Comparison of ENCODE assay signal across 9 mouse cellular contexts in genomic region chr2:132944711-132945325, GRCm38 (mm10). TPM values are rescaled to one million over a fixed set of nuclear protein-coding genes. Genes with fewer than 3 reads are reported as not detected.
A peak's percentile ranks its signal among the peaks of the same experiment; 100 is the strongest.
DNase-seq lines count a peak whose midpoint lies in the region; ATAC-seq and TF ChIP-seq lines count a peak whose summit lies in the region.
"Had no signal": no experiment of that assay in that cellular context is flagged by ENCODE, and none has a peak within 500 bp of the region (broad histone marks: within the 10 kb centered on the region; RNA-seq: fewer than 3 reads in every experiment).

No protein-coding gene starts in this region.

- H3K36me3 ChIP-seq in lung, postnatal 0 days (ENCODE audit: insufficient read depth, low read length), result no peaks in the 10 kb centered on the region
- no peaks in the 10 kb centered on the region for H3K36me3 ChIP-seq in forebrain, embryonic 13.5 days (ENCODE audit: poor library complexity, severe bottlenecking)
- H3K36me3 ChIP-seq in limb, embryonic 13.5 days, result no peaks in the 10 kb centered on the region
- H3K36me3 ChIP-seq in small intestine, adult 2 months (ENCODE audit: control insufficient read depth, insufficient read depth, low read length), result peaks cover 3% of the 10 kb centered on the region; the same call in 1 of the 2 replicates

- H3K27me3 ChIP-seq in lung, postnatal 0 days (replicated peaks; ENCODE audit: insufficient read depth, low read length), result peaks cover 20% of the 10 kb centered on the region
- peaks cover 52% of the 10 kb centered on the region for H3K27me3 ChIP-seq in forebrain, embryonic 13.5 days
- peaks cover 53% of the 10 kb centered on the region for H3K27me3 ChIP-seq in limb, embryonic 13.5 days
- no peaks in the 10 kb centered on the region for H3K27me3 ChIP-seq in small intestine, adult 2 months (ENCODE audit: control insufficient read depth, insufficient read depth, low read length)

- TF ChIP-seq POLR2A in lung, adult 2 months (IDR thresholded peaks at IDR 0.05; ENCODE audit: borderline replicate concordance, extremely low read depth, low read depth, low read length), result no peak
- TF ChIP-seq POLR2A in small intestine, adult 2 months (IDR thresholded peaks at IDR 0.05; ENCODE audit: low read depth, low read length), result no peak

- peak overlapping the region; percentile 58 for H3K4me2 ChIP-seq in lung, postnatal 0 days (replicated peaks; ENCODE audit: low read depth, low read length)
- peak overlapping the region; percentile 71 for H3K4me2 ChIP-seq in forebrain, embryonic 13.5 days
- H3K4me2 ChIP-seq in limb, embryonic 13.5 days (replicated peaks), result peak overlapping the region; percentile 69

- no peak for TF ChIP-seq CTCF in lung, postnatal 0 days (IDR thresholded peaks at IDR 0.05)
- TF ChIP-seq CTCF in lung, adult 2 months (IDR thresholded peaks at IDR 0.05; ENCODE audit: insufficient read depth, low read length), result no peak
- TF ChIP-seq CTCF in small intestine, adult 2 months (IDR thresholded peaks at IDR 0.05; ENCODE audit: extremely low read depth, insufficient read length, insufficient replicate concordance, low read depth, low read length), result no peak

- H3K4me1 ChIP-seq in lung, postnatal 0 days (ENCODE audit: insufficient read depth, low read depth, low read length), result no peaks in the 10 kb centered on the region
- H3K4me1 ChIP-seq in lung, adult 2 months (ENCODE audit: control insufficient read depth, insufficient read depth, low read length), result no peaks in the 10 kb centered on the region
- peaks cover 13% of the 10 kb centered on the region for H3K4me1 ChIP-seq in forebrain, embryonic 13.5 days
- peaks cover 14% of the 10 kb centered on the region for H3K4me1 ChIP-seq in limb, embryonic 13.5 days
- H3K4me1 ChIP-seq in small intestine, adult 2 months (ENCODE audit: control insufficient read depth, insufficient read depth, insufficient read length, low read length), result peaks cover 13% of the 10 kb centered on the region; the same call in 1 of the 2 replicates

- TF ChIP-seq EP300 in lung, postnatal 0 days (IDR thresholded peaks at IDR 0.05), result no peak

- H3K4me3 ChIP-seq in lung, postnatal 0 days (ENCODE audit: low read depth, low read length), result peak overlapping the region; percentile 28
- no peak overlapping the region for H3K4me3 ChIP-seq in lung, adult 2 months (replicated peaks; ENCODE audit: extremely low read depth, low read depth, low read length)
- H3K4me3 ChIP-seq in forebrain, embryonic 13.5 days, result peak overlapping the region; percentile 40
- peak overlapping the region; percentile 46 for H3K4me3 ChIP-seq in limb, embryonic 13.5 days
- H3K4me3 ChIP-seq in small intestine, adult 2 months (ENCODE audit: low read depth, low read length), result peak overlapping the region; percentile 78

- 8% methylated on average over 24 of the region's 24 CpGs for WGBS in lung, postnatal 0 days
- WGBS in lung, adult 2 months, result 5% methylated on average over 24 of the region's 24 CpGs
- WGBS in forebrain, embryonic 13.5 days, result 5% methylated on average over 24 of the region's 24 CpGs
- 7% methylated on average over 24 of the region's 24 CpGs for WGBS in limb, embryonic 13.5 days
- 3% methylated on average over 24 of the region's 24 CpGs for WGBS in small intestine, adult 2 months

- H3K9me3 ChIP-seq in lung, postnatal 0 days (ENCODE audit: low read length), result no peaks in the 10 kb centered on the region
- H3K9me3 ChIP-seq in forebrain, embryonic 13.5 days (replicated peaks), result no peaks in the 10 kb centered on the region
- H3K9me3 ChIP-seq in limb, embryonic 13.5 days, result no peaks in the 10 kb centered on the region

- no peak for ATAC-seq in lung, postnatal 0 days
- ATAC-seq in forebrain, embryonic 13.5 days, result no peak
- ATAC-seq in limb, embryonic 13.5 days (ENCODE audit: low FRiP score, low read depth), result no peak

- DNase-seq in lung, postnatal 0 days (ENCODE audit: low spot score), result no peak
- no peak for DNase-seq in lung, adult 2 months
- no peak for DNase-seq in Muller cell, postnatal 12 days (ENCODE audit: inconsistent ontology term)
- no peak for DNase-seq in testis, postnatal 10 days (ENCODE audit: low spot score)
- no peak for DNase-seq in layer of hippocampus, postnatal 10 days (ENCODE audit: low spot score in 2 of 2)
- DNase-seq: heart, postnatal 36 days had no signal

- H3K27ac ChIP-seq in lung, postnatal 0 days (ENCODE audit: low read length), result no peak overlapping the region
- no peak overlapping the region for H3K27ac ChIP-seq in forebrain, embryonic 13.5 days
- H3K27ac ChIP-seq in limb, embryonic 13.5 days, result peak overlapping the region; percentile 55; the same call in 1 of the 2 replicates
- peak overlapping the region; percentile 84 for H3K27ac ChIP-seq in small intestine, adult 2 months (ENCODE audit: insufficient read depth, low read depth, low read length)

- no peak overlapping the region for H3K9ac ChIP-seq in lung, postnatal 0 days (replicated peaks; ENCODE audit: low read depth)
- H3K9ac ChIP-seq in forebrain, embryonic 13.5 days, result peak overlapping the region; percentile 61
- peak overlapping the region; percentile 50 for H3K9ac ChIP-seq in limb, embryonic 13.5 days

RNA-seq across cellular contexts. Expression of gene Fermt1, which starts 0.9 kb away (rescaled TPM):
- 1.5 and 3.1 TPM in 2 replicates for polyA plus RNA-seq in lung, postnatal 0 days (2015; fragmentation: Nextera tagmentation; extraction: Ambion mirVana)
- 1.6 TPM in 2 replicates for polyA plus RNA-seq in lung, adult 2 months (2012; rRNA removed)
- 0.04 TPM in 1 of 2 replicates, not detected in the other for polyA plus RNA-seq in forebrain, embryonic 13.5 days (2015; fragmentation: Nextera tagmentation; extraction: Ambion mirVana)
- polyA plus RNA-seq in limb, embryonic 13.5 days (2015; fragmentation: Nextera tagmentation; extraction: Ambion mirVana), result 13.0 and 20.1 TPM in 2 replicates
- polyA plus RNA-seq in small intestine, adult 2 months (2012; rRNA removed), result 11.2 and 19.7 TPM in 2 replicates
- total RNA-seq in layer of hippocampus, postnatal 10 days (2021), result under 1 TPM; 0.18 to 0.47 TPM
- total RNA-seq: heart, postnatal 36 days had no signal

Comparison
In these comparisons a context has a peak if more than half of its experiments do, and no peak if none do; other contexts are left out.
1. H3K27ac ChIP-seq: peak in limb, embryonic 13.5 days (single experiment) and small intestine, adult 2 months (single experiment); none in lung, postnatal 0 days (single experiment) and forebrain, embryonic 13.5 days (single experiment).
2. Peak in every context shown above with its lines, with median percentiles within 50 percentile points of each other: H3K4me2 ChIP-seq.